Mouse (Mus musculus) heart, embryonic 10.5 days (tissue): ENCODE data around the gene Map3k9. TPM values are rescaled to one million over a fixed set of nuclear protein-coding genes. Genes with fewer than 3 reads are reported as not detected.

Experiments
- DNase-seq: peaks from one replicate; pipeline ENCODE4 v3.0.0-alpha.2; 2017; ENCODE audit warnings: low spot score
- H3K27ac ChIP-seq: fragments of 300-500 bp; sonication (generic); 2 replicates; pipeline ENCODE4 v1.5.1; 2016; ENCODE audit warnings: mild to moderate bottlenecking
- H3K27me3 ChIP-seq: fragments of 300-500 bp; sonication (generic); 2 replicates; pipeline ENCODE4 v1.6.1; 2016; ENCODE audit warnings: mild to moderate bottlenecking; ENCODE audit not compliant: poor library complexity, insufficient read depth, severe bottlenecking
- H3K36me3 ChIP-seq: fragments of 300-500 bp; sonication (generic); 2 replicates; pipeline ENCODE4 v1.6.1; 2016; ENCODE audit warnings: mild to moderate bottlenecking, moderate library complexity
- H3K4me1 ChIP-seq: fragments of 300-500 bp; sonication (generic); 2 replicates; pipeline ENCODE4 v1.6.1; 2016; ENCODE audit warnings: mild to moderate bottlenecking
- H3K4me3 ChIP-seq: fragments of 300-500 bp; sonication (generic); 2 replicates; pipeline ENCODE4 v1.5.1; 2016; ENCODE audit warnings: mild to moderate bottlenecking, moderate library complexity
- H3K9me3 ChIP-seq: fragments of 300-500 bp; sonication (generic); 2 replicates; pipeline ENCODE4 v1.6.1; 2016; ENCODE audit warnings: mild to moderate bottlenecking, moderate library complexity
- WGBS: fragments of 180-500 bp; shearing (Covaris S2); methylation state at CpG from one replicate; pipeline ENCODE4 v1.1.7; 2016; 5-methylcytosine and 5-hydroxymethylcytosine counted together
- polyA plus RNA-seq: library from polyadenylated mRNA; unstranded; fragments of >200 nt; fragmentation: Nextera tagmentation; extraction: Ambion mirVana; gene quantifications from 2 replicates; pipeline ENCODE4 v1.2.1, GENCODE M21; 2016

Gene Map3k9
- polyA plus RNA-seq, 1 experiment from 2014 or later: 0.59 TPM

DNA sequence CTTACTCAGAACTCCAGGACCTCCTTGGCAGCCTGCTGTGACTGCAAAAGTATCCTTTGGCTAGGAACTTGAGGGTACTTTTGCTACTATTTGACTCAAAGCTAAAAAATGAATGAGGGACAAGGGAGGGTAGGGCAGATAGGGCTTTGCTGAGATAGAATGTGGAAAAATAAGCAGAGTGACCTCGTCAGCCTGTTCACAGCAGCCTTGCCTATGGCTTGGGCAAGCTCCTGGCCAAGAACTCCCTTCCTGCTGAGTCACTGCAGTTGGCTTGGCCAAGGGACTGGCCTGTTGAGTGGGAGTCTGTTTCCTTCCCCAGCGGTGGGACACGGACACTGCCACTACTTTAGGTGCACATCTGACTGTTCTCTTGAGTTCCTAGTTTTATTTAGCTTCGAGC, 92.4 kb downstream of the Map3k9 start:
- 73% methylated on average over 4 of the region's 4 CpGs for WGBS
- H3K27me3 ChIP-seq: 0 out of 2 replicates have a peak, but pooled peaks cover 4% of the 10 kb centered on the region
- no peak overlapping the region for H3K27ac ChIP-seq
- H3K4me1 ChIP-seq: 0 out of 2 replicates have a peak, but pooled peaks cover 9% of the 10 kb centered on the region
- no peaks in the 10 kb centered on the region for H3K36me3 ChIP-seq
- no peak overlapping the region for H3K4me3 ChIP-seq
- peak; percentile 79 for DNase-seq
- H3K9me3 ChIP-seq: no peaks in the 10 kb centered on the region

- no peak overlapping the region for H3K4me3 ChIP-seq
- WGBS: 76% methylated on average over 5 of the region's 5 CpGs
- 0 out of 2 replicates have a peak, but pooled peaks cover 4% of the 10 kb centered on the region for H3K27me3 ChIP-seq
- no peaks in the 10 kb centered on the region for H3K9me3 ChIP-seq
- no peak overlapping the region for H3K27ac ChIP-seq
- no peaks in the 10 kb centered on the region for H3K36me3 ChIP-seq
- DNase-seq: no peak
- 0 out of 2 replicates have a peak, but pooled peaks cover 9% of the 10 kb centered on the region for H3K4me1 ChIP-seq
These were observed 93.1 kb downstream of the Map3k9 start for GRCm38 (mm10) chr12:81687873-81688272.

GRCm38 (mm10) chr12:81686406-81687117, 94.4 kb downstream of the Map3k9 start:
- no peaks in the 10 kb centered on the region for H3K36me3 ChIP-seq
- H3K9me3 ChIP-seq: no peaks in the 10 kb centered on the region
- no peak overlapping the region for H3K27ac ChIP-seq
- H3K4me3 ChIP-seq: no peak overlapping the region
- no peak for DNase-seq
- 0 out of 2 replicates have a peak, but pooled peaks cover 4% of the 10 kb centered on the region for H3K27me3 ChIP-seq
- H3K4me1 ChIP-seq: 0 out of 2 replicates have a peak, but pooled peaks cover 9% of the 10 kb centered on the region
- 49% methylated on average over 12 of the region's 12 CpGs for WGBS

DNA sequence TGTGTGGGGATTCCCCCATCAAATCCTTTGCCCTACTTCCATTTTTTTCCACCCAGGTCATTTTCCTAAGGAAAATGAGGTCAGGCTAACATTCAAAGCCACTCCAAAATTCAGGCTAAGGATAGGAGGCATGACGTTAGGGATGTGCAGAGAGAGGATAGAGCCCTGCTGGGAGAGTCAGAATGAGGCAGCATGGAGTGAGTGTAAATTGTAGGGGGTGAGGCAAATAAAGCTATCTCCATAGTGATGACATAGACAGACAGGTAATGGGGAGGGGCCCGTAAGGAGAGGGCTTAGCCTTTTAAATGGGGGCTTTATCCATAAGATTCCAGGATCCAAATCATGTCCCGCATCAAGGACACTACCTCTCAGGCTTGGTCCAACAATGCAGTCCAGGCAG, 95.0 kb downstream of the Map3k9 start:
- H3K4me1 ChIP-seq: 0 out of 2 replicates have a peak, but pooled peaks cover 9% of the 10 kb centered on the region
- no peak for DNase-seq
- H3K27ac ChIP-seq: no peak overlapping the region
- no peaks in the 10 kb centered on the region for H3K36me3 ChIP-seq
- 35% methylated on average over 3 of the region's 3 CpGs for WGBS
- no peak overlapping the region for H3K4me3 ChIP-seq
- H3K27me3 ChIP-seq: 0 out of 2 replicates have a peak, but pooled peaks cover 4% of the 10 kb centered on the region
- H3K9me3 ChIP-seq: no peaks in the 10 kb centered on the region

GRCm38 (mm10) chr12:81684096-81684495, 96.9 kb downstream of the Map3k9 start:
- Histone ChIP-seq H3K9me3 (no peaks in the 10 kb centered on the region), H3K27me3 (no peaks in the 10 kb centered on the region), H3K27ac (no peak overlapping the region), H3K4me3 (no peak overlapping the region), H3K36me3 (no peaks in the 10 kb centered on the region), H3K4me1 (peaks cover 4% of the 10 kb centered on the region; the same call in 1 of the 2 replicates)
- DNase-seq: no peak
- WGBS: 77% methylated on average over 6 of the region's 6 CpGs

- H3K4me3 ChIP-seq: no peak overlapping the region
- H3K9me3 ChIP-seq: no peaks in the 10 kb centered on the region
- DNase-seq: no peak
- no peak overlapping the region for H3K27ac ChIP-seq
- peaks cover 7% of the 10 kb centered on the region for H3K4me1 ChIP-seq
- 63% methylated on average over 11 of the region's 11 CpGs for whole genome bisulfite sequencing
- H3K27me3 ChIP-seq: no peaks in the 10 kb centered on the region
- no peaks in the 10 kb centered on the region for H3K36me3 ChIP-seq
These were observed 97.6 kb downstream of the Map3k9 start for GRCm38 (mm10) chr12:81683395-81683794.

- no peak for DNase-seq
- no peak overlapping the region for H3K27ac ChIP-seq
- H3K27me3 ChIP-seq: no peaks in the 10 kb centered on the region
- H3K4me1 ChIP-seq: peaks cover 7% of the 10 kb centered on the region
- H3K9me3 ChIP-seq: no peaks in the 10 kb centered on the region
- H3K36me3 ChIP-seq: no peaks in the 10 kb centered on the region
- 65% methylated on average over 7 of the region's 7 CpGs for WGBS
- H3K4me3 ChIP-seq: no peak overlapping the region
These were observed 101.0 kb downstream of the Map3k9 start for GRCm38 (mm10) chr12:81679807-81680529.

- H3K27ac ChIP-seq: no peak overlapping the region
- no peak for DNase-seq
- H3K36me3 ChIP-seq: no peaks in the 10 kb centered on the region
- 44% methylated on average over 2 of the region's 2 CpGs for WGBS
- no peaks in the 10 kb centered on the region; the same call in 1 of the 2 replicates for H3K27me3 ChIP-seq
- no peaks in the 10 kb centered on the region for H3K9me3 ChIP-seq
- H3K4me3 ChIP-seq: no peak overlapping the region
- peaks cover 7% of the 10 kb centered on the region for H3K4me1 ChIP-seq
These were observed 105.4 kb downstream of the Map3k9 start for GRCm38 (mm10) chr12:81675557-81675956.

Other genes starting within 250 kb of the Map3k9 start
- gene Gm20498, start 248.3 kb downstream of the Map3k9 start, polyA plus RNA-seq: 34.4 and 36.2 TPM in 2 replicates
- gene Synj2bp, start 248.3 kb downstream of the Map3k9 start, polyA plus RNA-seq: 33.0 and 38.2 TPM in 2 replicates
- gene Adam21, start 212.7 kb downstream of the Map3k9 start, polyA plus RNA-seq: 0.36 and 0.37 TPM in 2 replicates
- 67.5 and 84.0 TPM in 2 replicates for gene Med6, start 186.2 kb downstream of the Map3k9 start, polyA plus RNA-seq
- 2.0 and 2.2 TPM in 2 replicates for gene Ttc9, start 149.9 kb downstream of the Map3k9 start, polyA plus RNA-seq
- gene Pcnx, start 78.8 kb upstream of the Map3k9 start, polyA plus RNA-seq: 9.8 and 13.1 TPM in 2 replicates